Mouse (Mus musculus) stomach, postnatal 0 days (tissue): ENCODE data around the gene Enox1. TPM values are rescaled to one million over a fixed set of nuclear protein-coding genes. Genes with fewer than 3 reads are reported as not detected.

Source experiments
- ATAC-seq: fragments of 200-750 bp; cut with Nextera tagmentation; 2 replicates; pipeline ENCODE4 v1.8.0; 2017; ENCODE audit not compliant: low FRiP score, low TSS enrichment
- DNase-seq: peaks from one replicate; pipeline ENCODE4 v3.0.0-alpha.2; 2016; ENCODE audit warnings: low spot score
- H3K27ac ChIP-seq: fragments of 300-500 bp; sonication (generic); replicated peaks from 2 replicates; pipeline ENCODE4 v1.5.1; 2014; ENCODE audit warnings: mild to moderate bottlenecking, control low read depth
- H3K27me3 ChIP-seq: fragments of 300-500 bp; sonication (generic); 2 replicates; pipeline ENCODE4 v1.6.1; 2014; ENCODE audit warnings: low read length; ENCODE audit not compliant: control insufficient read depth, insufficient read depth
- H3K36me3 ChIP-seq: fragments of 300-500 bp; sonication (generic); 2 replicates; pipeline ENCODE4 v1.6.1; 2014; ENCODE audit warnings: low read length, mixed read lengths; ENCODE audit not compliant: control insufficient read depth, insufficient read depth
- H3K4me1 ChIP-seq: fragments of 300-500 bp; sonication (generic); replicated peaks from 2 replicates; pipeline ENCODE4 v1.6.1; 2014; ENCODE audit warnings: antibody characterized with exemption; ENCODE audit not compliant: control insufficient read depth, insufficient read depth
- H3K4me2 ChIP-seq: fragments of 300-500 bp; sonication (generic); replicated peaks from 2 replicates; pipeline ENCODE4 v1.6.1; 2014; ENCODE audit warnings: low read depth, mild to moderate bottlenecking, control low read depth, moderate library complexity
- H3K4me3 ChIP-seq: fragments of 300-500 bp; sonication (generic); 2 replicates; pipeline ENCODE4 v1.5.1; 2014; ENCODE audit warnings: low read depth, low read length, control low read depth
- H3K9ac ChIP-seq: fragments of 300-500 bp; sonication (generic); 2 replicates; pipeline ENCODE4 v1.6.1; 2014; ENCODE audit warnings: mild to moderate bottlenecking, low read length, control low read depth, mixed read lengths
- H3K9me3 ChIP-seq: fragments of 300-500 bp; sonication (generic); 2 replicates; pipeline ENCODE4 v1.6.1; 2016; ENCODE audit warnings: low read length; ENCODE audit not compliant: control insufficient read depth
- CTCF ChIP-seq: IDR thresholded peaks from 2 replicates; pipeline ENCODE4 v1.5.1; 2016; ENCODE audit warnings: antibody characterized with exemption, low read depth, mild to moderate bottlenecking, moderate library complexity
- EP300 ChIP-seq: optimal IDR thresholded peaks from 2 replicates; pipeline ENCODE3; 2016; ENCODE audit warnings: antibody characterized with exemption
- WGBS: fragments of 180-500 bp; shearing (Covaris S2); extraction: QIAGEN DNeasy Blood & Tissue Kit; methylation state at CpG from one replicate; pipeline ENCODE4 v1.1.7; 2014; 5-methylcytosine and 5-hydroxymethylcytosine counted together
- polyA plus RNA-seq: library from polyadenylated mRNA; unstranded; fragments of >200 nt; fragmentation: Nextera tagmentation; extraction: Ambion mirVana; gene quantifications from 2 replicates; pipeline ENCODE4 v1.2.1, GENCODE M21; 2015

The Enox1 gene
- polyA plus RNA-seq, 1 experiment from 2014 or later = 2.5 TPM

DNA sequence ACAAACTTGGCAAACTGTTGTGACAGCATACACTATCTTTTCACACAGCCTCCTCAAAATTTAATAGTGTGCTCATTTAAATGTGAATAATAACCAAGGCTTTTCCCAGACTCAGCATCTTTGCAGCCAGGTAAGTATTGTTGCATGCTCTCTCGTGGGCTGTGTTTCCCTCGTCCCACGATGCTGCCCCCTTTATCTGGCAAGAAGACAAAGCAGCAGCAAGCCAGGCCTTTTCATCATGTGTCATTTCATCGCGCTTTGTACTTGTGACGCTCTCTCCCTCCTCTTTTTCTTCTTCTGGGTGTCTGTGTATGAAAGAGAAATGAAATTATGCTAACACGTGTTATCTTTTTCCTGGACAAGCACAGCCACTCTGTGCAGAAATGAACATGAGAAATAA is 421.8 kb downstream of the Enox1 start:
- Histone ChIP-seq H3K27me3 (no peaks in the 10 kb centered on the region), H3K27ac (no peak overlapping the region), H3K4me2 (no peak overlapping the region), H3K4me1 (no peaks in the 10 kb centered on the region), H3K36me3 (no peaks in the 10 kb centered on the region), H3K9ac (no peak overlapping the region), H3K9me3 (no peaks in the 10 kb centered on the region), H3K4me3 (no peak overlapping the region)
- ATAC-seq (no peak), DNase-seq (no peak)
- WGBS = 57% methylated on average over 7 of the region's 7 CpGs
- TF ChIP-seq CTCF = no peak
- TF ChIP-seq EP300 = no peak

DNA sequence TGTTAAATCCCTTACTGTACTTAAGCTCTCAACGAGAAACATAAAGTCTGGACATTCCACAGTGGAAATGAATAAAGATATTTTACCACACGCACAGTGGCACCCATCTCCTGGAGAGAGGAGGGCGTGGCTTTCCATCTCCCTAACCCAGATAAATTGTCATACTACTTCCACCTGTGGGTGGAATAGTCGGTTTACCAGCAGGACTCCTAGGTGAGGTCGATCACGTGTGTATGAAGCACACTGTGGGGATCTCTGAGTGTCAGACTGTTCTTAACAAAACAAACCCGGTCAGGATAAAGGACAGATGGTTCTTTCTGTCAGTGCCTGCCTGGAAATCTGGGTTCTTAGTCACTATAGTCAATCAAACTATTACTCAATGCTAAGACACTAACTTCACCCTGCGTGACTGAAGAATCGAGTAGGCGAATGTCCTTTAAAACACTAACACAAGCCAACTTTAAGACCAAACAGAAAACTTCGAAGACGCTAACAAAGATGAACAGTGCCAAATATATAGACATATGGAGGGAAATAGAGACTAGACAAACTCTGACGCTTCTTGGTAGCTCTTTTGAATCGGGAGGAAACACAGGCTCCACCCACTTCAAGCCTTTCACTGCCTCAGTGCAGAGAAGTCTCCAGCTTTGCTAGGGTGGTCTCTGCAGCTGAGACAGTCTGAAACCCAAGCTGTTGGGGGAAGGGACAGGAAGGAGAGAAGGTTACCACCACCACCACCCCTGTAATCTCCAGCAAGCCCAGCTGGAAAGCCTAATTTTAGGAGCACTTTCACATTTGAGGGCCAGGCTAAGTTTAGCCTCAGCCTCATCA is 423.8 kb downstream of the Enox1 start:
- H3K9me3 ChIP-seq = no peaks in the 10 kb centered on the region
- ATAC-seq = no peak
- H3K4me2 ChIP-seq = peak overlapping the region; percentile 1; the same call in 1 of the 2 replicates
- no peak overlapping the region for H3K9ac ChIP-seq
- TF ChIP-seq EP300 (no peak), CTCF (no peak)
- H3K36me3 ChIP-seq = no peaks in the 10 kb centered on the region
- no peak overlapping the region for H3K4me3 ChIP-seq
- WGBS = 45% methylated on average over 14 of the region's 14 CpGs
- no peaks in the 10 kb centered on the region for H3K27me3 ChIP-seq
- no peaks in the 10 kb centered on the region for H3K4me1 ChIP-seq
- no peak overlapping the region; the same call in 1 of the 2 replicates for H3K27ac ChIP-seq
- DNase-seq = no peak

DNA sequence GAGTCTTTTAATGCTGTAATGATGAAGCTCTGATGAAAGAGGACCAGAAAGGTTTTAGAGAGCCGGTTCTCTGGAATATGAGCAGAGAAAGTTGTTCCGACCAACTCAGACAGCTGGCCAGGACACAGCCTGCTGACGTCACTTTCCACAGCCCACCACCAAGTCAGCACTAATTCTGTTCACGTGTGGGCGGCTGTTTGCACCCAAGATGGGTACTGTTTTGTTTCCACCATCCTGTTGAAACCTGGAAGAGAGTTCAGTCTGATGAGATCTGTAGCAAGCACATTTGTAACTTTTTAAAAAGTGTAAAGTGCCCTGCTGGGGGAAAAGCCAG is 424.3 kb downstream of the Enox1 start:
- TF ChIP-seq CTCF (no peak), EP300 (no peak)
- Histone ChIP-seq H3K27me3 (no peaks in the 10 kb centered on the region), H3K27ac (peak overlapping the region; percentile 18; the same call in 1 of the 2 replicates), H3K4me3 (no peak overlapping the region), H3K4me1 (no peaks in the 10 kb centered on the region), H3K9me3 (no peaks in the 10 kb centered on the region), H3K36me3 (no peaks in the 10 kb centered on the region), H3K9ac (no peak overlapping the region), H3K4me2 (peak overlapping the region; percentile 1; the same call in 1 of the 2 replicates)
- no peak for ATAC-seq
- WGBS = 30% methylated on average over 5 of the region's 5 CpGs
- DNase-seq = no peak

- no peak for DNase-seq
- 55% methylated on average over 6 of the region's 6 CpGs for WGBS
- Histone ChIP-seq H3K27ac (no peak overlapping the region), H3K4me1 (no peaks in the 10 kb centered on the region), H3K4me3 (no peak overlapping the region), H3K9ac (no peak overlapping the region), H3K9me3 (no peaks in the 10 kb centered on the region), H3K4me2 (no peak overlapping the region), H3K36me3 (no peaks in the 10 kb centered on the region), H3K27me3 (no peaks in the 10 kb centered on the region)
- no peak for ATAC-seq
- TF ChIP-seq CTCF = no peak
- TF ChIP-seq EP300 = no peak
Measured at GRCm38 (mm10) chr14:77581616-77582015, 425.1 kb downstream of the Enox1 start.

GRCm38 (mm10) chr14:77584426-77584825 is 427.9 kb downstream of the Enox1 start:
- Histone ChIP-seq H3K27ac (no peak overlapping the region), H3K9ac (no peak overlapping the region), H3K27me3 (no peaks in the 10 kb centered on the region), H3K4me2 (no peak overlapping the region), H3K36me3 (no peaks in the 10 kb centered on the region), H3K4me3 (no peak overlapping the region), H3K9me3 (no peaks in the 10 kb centered on the region), H3K4me1 (no peaks in the 10 kb centered on the region)
- ATAC-seq (no peak), DNase-seq (no peak)
- 60% methylated on average over 5 of the region's 5 CpGs for WGBS
- TF ChIP-seq CTCF = no peak
- no peak for TF ChIP-seq EP300

DNA sequence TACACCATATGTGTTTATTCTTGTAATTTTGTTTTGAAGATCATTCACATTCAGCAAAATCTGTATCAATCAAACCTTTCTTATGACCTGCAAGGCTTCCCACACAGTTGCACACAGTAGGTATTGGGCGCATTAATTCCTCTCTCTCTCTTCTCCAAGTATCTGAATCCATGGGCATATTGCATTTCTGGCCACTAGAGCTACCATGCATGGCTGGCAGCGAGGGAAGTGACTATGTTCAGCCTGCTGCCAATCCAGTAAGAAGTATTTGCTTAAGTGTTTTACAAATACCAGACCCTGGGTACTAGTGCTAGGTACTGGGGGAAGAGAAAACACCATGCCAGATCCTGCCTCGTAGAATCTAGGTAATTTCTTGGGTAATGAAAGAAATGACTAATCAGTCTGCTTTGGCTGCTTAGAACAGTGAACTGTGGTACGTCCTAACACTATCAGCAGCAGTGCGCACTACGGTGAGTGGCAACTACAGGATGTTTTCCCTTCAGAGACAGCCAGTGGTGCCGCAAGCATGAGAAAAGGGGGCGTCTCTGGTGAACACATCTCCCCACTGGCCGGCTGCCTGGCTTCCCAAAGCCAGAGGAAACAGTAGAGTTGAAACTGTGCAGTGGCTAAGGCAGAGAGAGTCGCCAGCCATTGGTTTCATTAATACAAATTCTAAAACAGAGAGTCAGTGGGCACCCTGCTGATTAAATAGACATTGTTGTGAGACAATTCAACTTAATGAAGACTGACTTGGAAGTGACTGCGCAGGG is 428.7 kb downstream of the Enox1 start:
- H3K4me2 ChIP-seq = no peak overlapping the region
- H3K27ac ChIP-seq = no peak overlapping the region
- 79% methylated on average over 11 of the region's 11 CpGs for WGBS
- H3K9ac ChIP-seq = no peak overlapping the region
- no peaks in the 10 kb centered on the region for H3K36me3 ChIP-seq
- H3K4me3 ChIP-seq = no peak overlapping the region
- no peaks in the 10 kb centered on the region for H3K4me1 ChIP-seq
- no peak for DNase-seq
- no peak for TF ChIP-seq EP300
- TF ChIP-seq CTCF = no peak
- no peak for ATAC-seq
- no peaks in the 10 kb centered on the region for H3K27me3 ChIP-seq
- H3K9me3 ChIP-seq = no peaks in the 10 kb centered on the region
